ENCODE assay signal across 9 mouse cellular contexts in the genomic region with DNA sequence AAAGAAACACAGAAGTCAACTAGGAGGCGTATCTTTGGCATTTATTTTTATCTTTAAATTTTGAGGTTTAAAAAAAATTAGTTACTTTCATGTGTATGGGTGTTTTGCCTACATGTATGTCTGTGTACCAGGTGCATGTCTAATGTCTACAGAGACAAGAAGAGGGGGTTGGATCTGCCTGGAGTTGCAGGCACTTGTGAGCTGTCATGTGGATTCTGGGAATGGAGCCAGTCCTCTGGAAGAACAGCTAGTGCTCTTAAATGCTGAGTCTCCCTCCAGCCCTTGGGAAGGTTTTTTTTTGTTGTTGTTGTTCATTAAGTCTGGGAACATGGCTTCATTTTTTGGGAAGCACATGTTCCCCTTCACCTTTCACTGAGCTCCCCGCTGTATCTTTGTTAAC. TPM values are rescaled to one million over a fixed set of nuclear protein-coding genes. Genes with fewer than 3 reads are reported as not detected.
DNase-seq lines count a peak whose midpoint lies in the region; ATAC-seq and TF ChIP-seq lines count a peak whose summit lies in the region.
"Had no signal": no experiment of that assay in that cellular context is flagged by ENCODE, and none has a peak within 500 bp of the region (broad histone marks: within the 10 kb centered on the region; RNA-seq: fewer than 3 reads in every experiment).

No protein-coding gene starts in this region.

- H3K4me2 ChIP-seq in midbrain, embryonic 16.5 days (ENCODE audit: low read length): no peak overlapping the region
- no peak overlapping the region for H3K4me2 ChIP-seq in midbrain, embryonic 15.5 days
- H3K4me2 ChIP-seq: stomach, embryonic 15.5 days had no signal

- H3K4me1 ChIP-seq in midbrain, embryonic 16.5 days (ENCODE audit: control insufficient read depth, insufficient read depth, low read length): no peaks in the 10 kb centered on the region
- no peaks in the 10 kb centered on the region for H3K4me1 ChIP-seq in midbrain, embryonic 15.5 days
- H3K4me1 ChIP-seq: stomach, embryonic 15.5 days had no signal

- no peak for TF ChIP-seq CTCF in layer of hippocampus, adult 2 months (conservative IDR thresholded peaks at IDR 0.05)

- peaks cover 8% of the 10 kb centered on the region; the same call in 1 of the 2 replicates for H3K36me3 ChIP-seq in midbrain, embryonic 16.5 days (ENCODE audit: control insufficient read depth, insufficient read depth, low read length)
- peaks cover 10% of the 10 kb centered on the region; the same call in 1 of the 2 replicates for H3K36me3 ChIP-seq in midbrain, embryonic 15.5 days (replicated peaks)
- H3K36me3 ChIP-seq: stomach, embryonic 15.5 days had no signal

- no peaks in the 10 kb centered on the region for H3K9me3 ChIP-seq in midbrain, embryonic 16.5 days (replicated peaks; ENCODE audit: control insufficient read depth, low read length, poor library complexity, severe bottlenecking)
- H3K9me3 ChIP-seq in midbrain, embryonic 15.5 days: no peaks in the 10 kb centered on the region
- H3K9me3 ChIP-seq: stomach, embryonic 15.5 days had no signal

- peak; percentile 62 for DNase-seq in gastrocnemius, adult 18-20 months (ENCODE audit: low spot score)
- no peak for DNase-seq in gastrocnemius, postnatal 14 days
- DNase-seq in layer of hippocampus, adult 2 months (ENCODE audit: low spot score in 2 of 2): peak; percentile 50 to 65
- DNase-seq in skeletal muscle tissue, adult 2 months (ENCODE audit: low read depth, low spot score): peak; percentile 85
- no peak for DNase-seq in embryo, embryonic 11 days
- DNase-seq in adrenal gland, postnatal 10 days: no peak

- intact Hi-C loops in gastrocnemius, postnatal 14 days (cut with DNase I; ENCODE audit: low total_unique reads): no loop called here

- WGBS in midbrain, embryonic 16.5 days: 78% methylated on average over 2 of the region's 2 CpGs
- WGBS in midbrain, embryonic 15.5 days: 84% methylated on average over 2 of the region's 2 CpGs

- H3K27ac ChIP-seq in midbrain, embryonic 16.5 days (ENCODE audit: low read length): 0 out of 2 replicates have a peak overlapping the region, but pooled peaks have one; percentile 5
- H3K27ac ChIP-seq in midbrain, embryonic 15.5 days: no peak overlapping the region
- H3K27ac ChIP-seq in layer of hippocampus, adult 2 months: peak overlapping the region; percentile 74
- H3K27ac ChIP-seq: stomach, embryonic 15.5 days had no signal

- no peaks in the 10 kb centered on the region for H3K27me3 ChIP-seq in midbrain, embryonic 16.5 days (ENCODE audit: control insufficient read depth, insufficient read depth, low read depth, low read length)
- H3K27me3 ChIP-seq in midbrain, embryonic 15.5 days (replicated peaks): no peaks in the 10 kb centered on the region
- H3K27me3 ChIP-seq: stomach, embryonic 15.5 days had no signal

- no peak for ATAC-seq in midbrain, embryonic 16.5 days
- no peak for ATAC-seq in midbrain, embryonic 15.5 days (replicated peaks)

- H3K9ac ChIP-seq in midbrain, embryonic 16.5 days (ENCODE audit: low read depth, low read length): no peak overlapping the region
- H3K9ac ChIP-seq in midbrain, embryonic 15.5 days: no peak overlapping the region
- H3K9ac ChIP-seq: stomach, embryonic 15.5 days had no signal

- no peak overlapping the region for H3K4me3 ChIP-seq in midbrain, embryonic 16.5 days (ENCODE audit: low read depth, low read length)
- no peak overlapping the region for H3K4me3 ChIP-seq in midbrain, embryonic 15.5 days
- H3K4me3 ChIP-seq in layer of hippocampus, adult 2 months: no peak overlapping the region
- H3K4me3 ChIP-seq: stomach, embryonic 15.5 days had no signal

RNA-seq across cellular contexts. Expression of a gene that starts 58.7 kb away (rescaled TPM):
- under 1 TPM in 1 of 2 experiments, not detected in 1; 0.12 TPM for total RNA-seq in gastrocnemius, adult 18-20 months (2021)
- not detected for total RNA-seq in gastrocnemius, postnatal 14 days (2021)
- 0.11 TPM in 1 of 2 replicates, not detected in the other for polyA plus RNA-seq in midbrain, embryonic 16.5 days (2015; fragmentation: Nextera tagmentation; extraction: Ambion mirVana)
- polyA plus RNA-seq in midbrain, embryonic 15.5 days (2015; fragmentation: Nextera tagmentation; extraction: Ambion mirVana): 0.10 TPM in 1 of 2 replicates, not detected in the other
- total RNA-seq in layer of hippocampus, adult 2 months (2021): not detected
- 10 to 100 TPM; 16.7 to 50.5 TPM for total RNA-seq in adrenal gland, postnatal 10 days (2021)

Comparison
In these comparisons a context has a peak if more than half of its experiments do, and no peak if none do; other contexts are left out.
1. DNase-seq: peak in gastrocnemius, adult 18-20 months (single experiment), layer of hippocampus, adult 2 months (2 of 2) and skeletal muscle tissue, adult 2 months (single experiment); none in gastrocnemius, postnatal 14 days (single experiment), embryo, embryonic 11 days (single experiment) and adrenal gland, postnatal 10 days (single experiment).
2. RNA of a gene that starts 58.7 kb away (total RNA-seq): 16.7 to 50.5 TPM in adrenal gland, postnatal 10 days; 0.12 TPM in gastrocnemius, adult 18-20 months, not detected in layer of hippocampus, adult 2 months and not detected in gastrocnemius, postnatal 14 days; every median in the first group is over 10 times any median in the second.